8 mouse cellular contexts compared by ENCODE assay signal in the genomic region with DNA sequence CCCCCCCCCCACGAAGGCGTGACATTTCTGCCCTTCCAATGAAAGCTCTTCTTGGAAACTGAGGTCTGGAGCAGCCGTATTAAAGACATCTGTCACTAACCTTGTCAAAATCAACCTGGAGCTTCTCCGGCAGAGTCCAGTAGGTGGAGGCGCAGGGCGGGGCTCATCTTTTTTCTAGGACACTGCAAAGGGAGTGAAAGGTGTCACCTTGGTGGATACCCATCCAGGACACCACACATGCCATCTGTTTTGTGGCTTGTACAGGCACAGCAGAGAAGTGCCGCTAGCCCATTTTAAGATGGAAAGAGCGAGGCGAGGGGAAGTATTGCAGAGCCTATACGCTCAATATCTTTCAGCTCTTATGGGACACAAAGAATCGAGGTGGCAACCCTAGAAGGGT.
DNase-seq lines count a peak whose midpoint lies in the region; ATAC-seq and TF ChIP-seq lines count a peak whose summit lies in the region.

No protein-coding gene starts in this region.

- no peaks in the 10 kb centered on the region for H3K4me1 ChIP-seq in heart, postnatal 0 days (ENCODE audit: control insufficient read depth, insufficient read depth)
- no peaks in the 10 kb centered on the region for H3K4me1 ChIP-seq in embryonic facial prominence, embryonic 11.5 days (ENCODE audit: control insufficient read depth, insufficient read depth, low read length)
- H3K4me1 ChIP-seq in intestine, embryonic 16.5 days (ENCODE audit: control insufficient read depth, insufficient read depth, low read length), result peaks cover 8% of the 10 kb centered on the region; the same call in 1 of the 2 replicates
- peaks cover 13% of the 10 kb centered on the region for H3K4me1 ChIP-seq in neural tube, embryonic 13.5 days (replicated peaks)

- TF ChIP-seq CTCF in heart, postnatal 0 days (IDR thresholded peaks at IDR 0.05; ENCODE audit: low read depth), result no peak

- intact Hi-C loops in left cerebral cortex, postnatal 36 days (cut with DNase I), result loop anchor here (2.0 to 10.0 kb wide), 2 partner anchors 184 to 338 kb away; partner anchors contain the start of gene Zfp618

- H3K27me3 ChIP-seq in heart, postnatal 0 days (ENCODE audit: control insufficient read depth, insufficient read depth, low read length), result peaks cover 5% of the 10 kb centered on the region; the same call in 1 of the 2 replicates
- peaks cover 2% of the 10 kb centered on the region; the same call in 1 of the 2 replicates for H3K27me3 ChIP-seq in embryonic facial prominence, embryonic 11.5 days (ENCODE audit: control insufficient read depth, insufficient read depth, low read length)
- 0 out of 2 replicates have a peak, but pooled peaks cover 5% of the 10 kb centered on the region for H3K27me3 ChIP-seq in intestine, embryonic 16.5 days (replicated peaks; ENCODE audit: control insufficient read depth, insufficient read depth, low read length)
- H3K27me3 ChIP-seq in neural tube, embryonic 13.5 days, result peaks cover 15% of the 10 kb centered on the region

- peak overlapping the region; percentile 74 for H3K4me2 ChIP-seq in heart, postnatal 0 days (ENCODE audit: low read depth, low read length)
- H3K4me2 ChIP-seq in embryonic facial prominence, embryonic 11.5 days (ENCODE audit: low read depth, low read length), result peak overlapping the region; percentile 52
- H3K4me2 ChIP-seq in intestine, embryonic 16.5 days (ENCODE audit: low read depth, low read length), result peak overlapping the region; percentile 80
- peak overlapping the region; percentile 60 for H3K4me2 ChIP-seq in neural tube, embryonic 13.5 days

- DNase-seq in heart, postnatal 0 days (ENCODE audit: low spot score), result no peak
- DNase-seq in heart, adult 11 months, result no peak
- DNase-seq in embryonic facial prominence, embryonic 11.5 days (ENCODE audit: low spot score), result no peak
- no peak for DNase-seq in gastrocnemius, adult 8-10 months (ENCODE audit: low spot score in 2 of 2)
- DNase-seq in left cerebral cortex, postnatal 36 days (ENCODE audit: low spot score in 2 of 2), result no peak
- no peak for DNase-seq in layer of hippocampus, adult 9-10 months (ENCODE audit: low spot score)

- no peaks in the 10 kb centered on the region for H3K36me3 ChIP-seq in heart, postnatal 0 days (replicated peaks; ENCODE audit: control insufficient read depth, insufficient read depth, low read length)
- no peaks in the 10 kb centered on the region for H3K36me3 ChIP-seq in embryonic facial prominence, embryonic 11.5 days (replicated peaks; ENCODE audit: control insufficient read depth, insufficient read depth, low read depth, low read length)
- no peaks in the 10 kb centered on the region for H3K36me3 ChIP-seq in intestine, embryonic 16.5 days (ENCODE audit: control insufficient read depth, insufficient read depth, low read length)
- H3K36me3 ChIP-seq in neural tube, embryonic 13.5 days, result no peaks in the 10 kb centered on the region

- 40% methylated on average over 10 of the region's 11 CpGs for WGBS in heart, postnatal 0 days
- 45% methylated on average over 10 of the region's 11 CpGs for WGBS in embryonic facial prominence, embryonic 11.5 days
- WGBS in intestine, embryonic 16.5 days, result 40% methylated on average over 11 of the region's 11 CpGs
- WGBS in neural tube, embryonic 13.5 days, result 40% methylated on average over 11 of the region's 11 CpGs

- H3K9me3 ChIP-seq in heart, postnatal 0 days (replicated peaks; ENCODE audit: control insufficient read depth, low read length), result no peaks in the 10 kb centered on the region
- H3K9me3 ChIP-seq in embryonic facial prominence, embryonic 11.5 days (replicated peaks; ENCODE audit: control insufficient read depth, low read length), result no peaks in the 10 kb centered on the region
- H3K9me3 ChIP-seq in intestine, embryonic 16.5 days (ENCODE audit: control insufficient read depth, low read length), result no peaks in the 10 kb centered on the region
- no peaks in the 10 kb centered on the region for H3K9me3 ChIP-seq in neural tube, embryonic 13.5 days

- ATAC-seq in heart, postnatal 0 days (ENCODE audit: insufficient read depth, low read depth), result no peak
- peak; percentile 20; the same call in 1 of the 2 replicates for ATAC-seq in embryonic facial prominence, embryonic 11.5 days (replicated peaks; ENCODE audit: insufficient number of reproducible peaks, low FRiP score, low TSS enrichment, low read depth)
- ATAC-seq in intestine, embryonic 16.5 days, result peak; percentile 34
- ATAC-seq in neural tube, embryonic 13.5 days (ENCODE audit: low read depth), result peak; percentile 59

- peak overlapping the region; percentile 41 for H3K4me3 ChIP-seq in heart, postnatal 0 days (ENCODE audit: low read depth, low read length)
- H3K4me3 ChIP-seq in embryonic facial prominence, embryonic 11.5 days (ENCODE audit: low read depth, low read length), result peak overlapping the region; percentile 34
- peak overlapping the region; percentile 53 for H3K4me3 ChIP-seq in intestine, embryonic 16.5 days (ENCODE audit: low read length)
- peak overlapping the region; percentile 37 for H3K4me3 ChIP-seq in neural tube, embryonic 13.5 days

- H3K9ac ChIP-seq in heart, postnatal 0 days (replicated peaks; ENCODE audit: low read depth, low read length), result peak overlapping the region; percentile 26; the same call in 1 of the 2 replicates
- H3K9ac ChIP-seq in embryonic facial prominence, embryonic 11.5 days (replicated peaks; ENCODE audit: low read length), result peak overlapping the region; percentile 36; the same call in 1 of the 2 replicates
- peak overlapping the region; percentile 53; the same call in 1 of the 2 replicates for H3K9ac ChIP-seq in intestine, embryonic 16.5 days (ENCODE audit: low read depth, low read length)
- peak overlapping the region; percentile 58 for H3K9ac ChIP-seq in neural tube, embryonic 13.5 days

- TF ChIP-seq EP300 in heart, postnatal 0 days (IDR thresholded peaks at IDR 0.05; ENCODE audit: low read depth), result no peak

- no peak overlapping the region for H3K27ac ChIP-seq in heart, postnatal 0 days (ENCODE audit: low read depth)
- H3K27ac ChIP-seq in embryonic facial prominence, embryonic 11.5 days (replicated peaks; ENCODE audit: low read depth, low read length), result no peak overlapping the region
- H3K27ac ChIP-seq in intestine, embryonic 16.5 days (ENCODE audit: low read length), result no peak overlapping the region
- peak overlapping the region; percentile 28; the same call in 1 of the 2 replicates for H3K27ac ChIP-seq in neural tube, embryonic 13.5 days (replicated peaks)
